Mouse (Mus musculus) limb, embryonic 10.5 days (tissue): ENCODE measurements around the gene Tnfsf18. TPM values are rescaled to one million over a fixed set of nuclear protein-coding genes. Genes with fewer than 3 reads are reported as not detected.

Experiments
- DNase-seq: peaks from one replicate; pipeline ENCODE4 v3.0.0-alpha.2; 2017; ENCODE audit warnings: low spot score
- H3K27ac ChIP-seq: fragments of 300-500 bp; sonication (generic); 2 replicates; pipeline ENCODE4 v1.5.1; 2016; ENCODE audit warnings: mild to moderate bottlenecking
- H3K27me3 ChIP-seq: fragments of 300-500 bp; sonication (generic); 2 replicates; pipeline ENCODE4 v1.6.1; 2016; ENCODE audit warnings: low read depth, mild to moderate bottlenecking; ENCODE audit not compliant: poor library complexity, severe bottlenecking
- H3K36me3 ChIP-seq: fragments of 300-500 bp; sonication (generic); 2 replicates; pipeline ENCODE4 v1.6.1; 2016; ENCODE audit warnings: mild to moderate bottlenecking, moderate library complexity
- H3K4me1 ChIP-seq: fragments of 300-500 bp; sonication (generic); 2 replicates; pipeline ENCODE4 v1.6.1; 2016
- H3K4me3 ChIP-seq: fragments of 300-500 bp; sonication (generic); 2 replicates; pipeline ENCODE4 v1.5.1; 2016; ENCODE audit warnings: mild to moderate bottlenecking, moderate library complexity
- H3K9me3 ChIP-seq: fragments of 300-500 bp; sonication (generic); replicated peaks from 2 replicates; pipeline ENCODE4 v1.6.1; 2016; ENCODE audit warnings: mild to moderate bottlenecking
- WGBS: fragments of 180-500 bp; shearing (Covaris S2); methylation state at CpG from one replicate; pipeline ENCODE4 v1.1.7; 2016; 5-methylcytosine and 5-hydroxymethylcytosine counted together
- polyA plus RNA-seq: library from polyadenylated mRNA; unstranded; fragments of >200 nt; fragmentation: Nextera tagmentation; extraction: Ambion mirVana; gene quantifications from 2 replicates; pipeline ENCODE4 v1.2.1, GENCODE M21; 2016

The Tnfsf18 gene
- polyA plus RNA-seq, 1 experiment from 2014 or later = not detected

- no peak for DNase-seq
- Histone ChIP-seq H3K9me3 (no peaks in the 10 kb centered on the region), H3K4me3 (no peak overlapping the region), H3K36me3 (no peaks in the 10 kb centered on the region), H3K27me3 (no peaks in the 10 kb centered on the region), H3K4me1 (no peaks in the 10 kb centered on the region), H3K27ac (no peak overlapping the region)
- WGBS = 89% methylated on average over 4 of the region's 4 CpGs
These were observed 11.9 kb downstream of the Tnfsf18 start for GRCm38 (mm10) chr1:161506317-161506716.

- WGBS = 78% methylated on average over 3 of the region's 3 CpGs
- Histone ChIP-seq H3K27me3 (no peaks in the 10 kb centered on the region), H3K27ac (no peak overlapping the region), H3K9me3 (no peaks in the 10 kb centered on the region), H3K4me1 (no peaks in the 10 kb centered on the region), H3K36me3 (no peaks in the 10 kb centered on the region), H3K4me3 (no peak overlapping the region)
- no peak for DNase-seq
These were observed 13.2 kb downstream of the Tnfsf18 start for GRCm38 (mm10) chr1:161507623-161508047.

- H3K27me3 ChIP-seq = no peaks in the 10 kb centered on the region
- 91% methylated on average over 3 of the region's 3 CpGs for WGBS
- H3K4me3 ChIP-seq = no peak overlapping the region
- DNase-seq = no peak
- no peaks in the 10 kb centered on the region for H3K9me3 ChIP-seq
- no peaks in the 10 kb centered on the region for H3K36me3 ChIP-seq
- H3K27ac ChIP-seq = no peak overlapping the region
- no peaks in the 10 kb centered on the region for H3K4me1 ChIP-seq
These were observed 22.9 kb downstream of the Tnfsf18 start for GRCm38 (mm10) chr1:161517355-161517754.

- Histone ChIP-seq H3K4me3 (no peak overlapping the region), H3K27me3 (no peaks in the 10 kb centered on the region), H3K36me3 (no peaks in the 10 kb centered on the region), H3K27ac (no peak overlapping the region), H3K4me1 (no peaks in the 10 kb centered on the region), H3K9me3 (no peaks in the 10 kb centered on the region)
- 76% methylated on average over 1 of the region's 1 CpGs for WGBS
- DNase-seq = no peak
These were observed 25.8 kb downstream of the Tnfsf18 start for GRCm38 (mm10) chr1:161520223-161520622.

GRCm38 (mm10) chr1:161528173-161528572 is 33.7 kb downstream of the Tnfsf18 start:
- Histone ChIP-seq H3K36me3 (no peaks in the 10 kb centered on the region), H3K27me3 (no peaks in the 10 kb centered on the region), H3K9me3 (no peaks in the 10 kb centered on the region), H3K27ac (no peak overlapping the region), H3K4me1 (no peaks in the 10 kb centered on the region), H3K4me3 (no peak overlapping the region)
- DNase-seq = no peak
- 93% methylated on average over 1 of the region's 1 CpGs for WGBS

GRCm38 (mm10) chr1:161550596-161551095 is 56.2 kb downstream of the Tnfsf18 start:
- no peak for DNase-seq
- Histone ChIP-seq H3K27ac (no peak overlapping the region), H3K4me3 (no peak overlapping the region), H3K36me3 (no peaks in the 10 kb centered on the region), H3K9me3 (no peaks in the 10 kb centered on the region), H3K27me3 (no peaks in the 10 kb centered on the region), H3K4me1 (no peaks in the 10 kb centered on the region)
- WGBS = 96% methylated on average over 5 of the region's 5 CpGs

- 82% methylated on average over 2 of the region's 2 CpGs for WGBS
- Histone ChIP-seq H3K4me3 (no peak overlapping the region), H3K9me3 (no peaks in the 10 kb centered on the region), H3K36me3 (no peaks in the 10 kb centered on the region), H3K27me3 (no peaks in the 10 kb centered on the region), H3K4me1 (no peaks in the 10 kb centered on the region), H3K27ac (no peak overlapping the region)
- no peak for DNase-seq
These were observed 57.6 kb downstream of the Tnfsf18 start for GRCm38 (mm10) chr1:161552098-161552497.

Other genes with a start within 250 kb of the Tnfsf18 start
- 799 and 1,001 TPM in 2 replicates for gene Prdx6, start 243.4 kb upstream of the Tnfsf18 start, polyA plus RNA-seq
- 0.08 TPM in 1 of 2 replicates, not detected in the other for gene Tnfsf4, start 99.2 kb upstream of the Tnfsf18 start, polyA plus RNA-seq